Mouse (Mus musculus) CH12.LX (cell line): ENCODE data around the gene Dpyd. TPM values are rescaled to one million over a fixed set of nuclear protein-coding genes. Genes with fewer than 3 reads are reported as not detected.

Source experiments
- DNase-seq: peaks from one replicate; pipeline ENCODE4 v3.0.0-alpha.2; 2013; ENCODE audit errors: extremely low read depth
- H3K27ac ChIP-seq: 2 replicates; pipeline ENCODE4 v1.5.1; 2012; ENCODE audit warnings: low read depth, mild to moderate bottlenecking, control low read depth, moderate library complexity; ENCODE audit not compliant: insufficient read depth
- H3K27me3 ChIP-seq: replicated peaks from 2 replicates; pipeline ENCODE3; 2012; ENCODE audit warnings: inconsistent platforms
- H3K36me3 ChIP-seq, 2 experiments: replicated peaks in 1 of 2; 2 replicates each; pipeline versions ENCODE3 to v1.6.1; 2012; ENCODE audit warnings: inconsistent platforms in 1 of 2, low read length in 1 of 2, mild to moderate bottlenecking in 1 of 2, mixed read lengths in 1 of 2, moderate library complexity in 1 of 2; ENCODE audit not compliant: control insufficient read depth in 1 of 2, insufficient read depth in 1 of 2
- H3K4me1 ChIP-seq, 2 experiments: 2 replicates each; pipeline ENCODE4 v1.6.1; 2012; ENCODE audit warnings: inconsistent platforms in 1 of 2, moderate library complexity in 1 of 2; ENCODE audit not compliant: insufficient read depth in 2 of 2, control insufficient read depth in 1 of 2
- H3K4me2 ChIP-seq: 2 replicates; pipeline ENCODE4 v1.6.1; 2012; ENCODE audit warnings: low read depth, mild to moderate bottlenecking, control low read depth; ENCODE audit not compliant: poor library complexity, insufficient read depth, severe bottlenecking
- H3K4me3 ChIP-seq, 3 experiments: fragments of 150-350 bp in 1 of 3; sonication (generic) in 1 of 3; replicated peaks in 1 of 3; 2 replicates each; pipeline versions ENCODE3 to v1.5.1; 2011 to 2012; ENCODE audit warnings: low read depth in 2 of 3, low read length in 2 of 3, mild to moderate bottlenecking in 2 of 3, moderate library complexity in 2 of 3, control low read depth in 1 of 3, improper control_type of control experiment in 1 of 3, inconsistent platforms in 1 of 3, mixed read lengths in 1 of 3; ENCODE audit not compliant: poor library complexity in 1 of 3
- H3K79me2 ChIP-seq: replicated peaks from 2 replicates; pipeline ENCODE4 v1.6.1; 2012; ENCODE audit warnings: mild to moderate bottlenecking, moderate library complexity; ENCODE audit not compliant: control insufficient read depth, poor library complexity, insufficient read depth, severe bottlenecking; ENCODE audit errors: extremely low read depth
- H3K9ac ChIP-seq: 2 replicates; pipeline ENCODE4 v1.6.1; 2012; ENCODE audit warnings: low read depth, mild to moderate bottlenecking, control low read depth, moderate library complexity; ENCODE audit not compliant: insufficient read depth
- H3K9me3 ChIP-seq: replicated peaks from 2 replicates; pipeline ENCODE3; 2012; ENCODE audit warnings: low read length, inconsistent platforms, mixed read lengths
- CHD1 ChIP-seq: IDR thresholded peaks from 2 replicates; pipeline ENCODE4 v1.6.1; 2012; ENCODE audit warnings: low read depth, low read length, improper control_type of control experiment, inconsistent platforms
- CHD2 ChIP-seq: IDR thresholded peaks from 2 replicates; pipeline ENCODE4 v1.6.1; 2011; ENCODE audit warnings: low read length, improper control_type of control experiment
- CTCF ChIP-seq, 2 experiments: IDR thresholded peaks in 1 of 2; conservative IDR thresholded peaks in 1 of 2; 2 replicates each; pipeline ENCODE4 v1.5.1; 2011 to 2012; ENCODE audit warnings: low read depth in 2 of 2, low read length in 2 of 2, improper control_type of control experiment in 1 of 2, inconsistent platforms in 1 of 2, mild to moderate bottlenecking in 1 of 2, moderate library complexity in 1 of 2
- ELF1 ChIP-seq: IDR thresholded peaks from 2 replicates; pipeline ENCODE4 v1.6.1; 2014; ENCODE audit warnings: low read depth, mild to moderate bottlenecking, inconsistent platforms, low read length, improper control_type of control experiment
- EP300 ChIP-seq: IDR thresholded peaks from 2 replicates; pipeline ENCODE4 v1.6.1; 2011; ENCODE audit warnings: low read length, improper control_type of control experiment
- HCFC1 ChIP-seq: IDR thresholded peaks from 2 replicates; pipeline ENCODE4 v1.6.1; 2012; ENCODE audit warnings: low read depth, mild to moderate bottlenecking, inconsistent platforms, low read length, improper control_type of control experiment
- JUND ChIP-seq: conservative IDR thresholded peaks from 2 replicates; pipeline ENCODE4 v1.6.1; 2011; ENCODE audit warnings: low read depth, low read length, improper control_type of control experiment
- MAX ChIP-seq: IDR thresholded peaks from 2 replicates; pipeline ENCODE4 v1.6.1; 2011; ENCODE audit warnings: low read length, improper control_type of control experiment
- MAZ ChIP-seq: IDR thresholded peaks from 2 replicates; pipeline ENCODE4 v1.6.1; 2012; ENCODE audit warnings: low read depth, mild to moderate bottlenecking, inconsistent platforms, low read length, improper control_type of control experiment, moderate library complexity
- MEF2A ChIP-seq: IDR thresholded peaks from 2 replicates; pipeline ENCODE4 v1.6.1; 2014; ENCODE audit warnings: low read depth, mild to moderate bottlenecking, inconsistent platforms, low read length, improper control_type of control experiment, borderline replicate concordance
- MYC ChIP-seq: IDR thresholded peaks from 2 replicates; pipeline ENCODE4 v1.6.1; 2011; ENCODE audit warnings: low read depth, mild to moderate bottlenecking, improper control_type of control experiment, low read length
- POLR2A ChIP-seq: IDR thresholded peaks from 2 replicates; pipeline ENCODE4 v1.6.1; 2011; ENCODE audit warnings: low read depth, mild to moderate bottlenecking, improper control_type of control experiment, low read length
- RCOR1 ChIP-seq: conservative IDR thresholded peaks from 2 replicates; pipeline ENCODE4 v1.6.1; 2012; ENCODE audit warnings: low read depth, mild to moderate bottlenecking, inconsistent platforms, low read length, improper control_type of control experiment
- SIN3A ChIP-seq: IDR thresholded peaks from 2 replicates; pipeline ENCODE4 v1.6.1; 2012; ENCODE audit warnings: low read length, improper control_type of control experiment, inconsistent platforms
- TBP ChIP-seq: conservative IDR thresholded peaks from 2 replicates; pipeline ENCODE4 v1.6.1; 2011; ENCODE audit warnings: low read depth, low read length, improper control_type of control experiment
- UBTF ChIP-seq: IDR thresholded peaks from 2 replicates; pipeline ENCODE4 v1.6.1; 2012; ENCODE audit warnings: low read depth, mild to moderate bottlenecking, inconsistent platforms, low read length, improper control_type of control experiment, moderate library complexity
- ZC3H11A ChIP-seq: IDR thresholded peaks from 2 replicates; pipeline ENCODE4 v1.6.1; 2012; ENCODE audit warnings: low read depth, mild to moderate bottlenecking, inconsistent platforms, low read length, improper control_type of control experiment
- ZKSCAN1 ChIP-seq: IDR thresholded peaks from 2 replicates; pipeline ENCODE4 v1.6.1; 2012; ENCODE audit warnings: low read depth, inconsistent platforms, low read length, improper control_type of control experiment, borderline replicate concordance
- ZMIZ1 ChIP-seq: IDR thresholded peaks from 2 replicates; pipeline ENCODE4 v1.6.1; 2012; ENCODE audit warnings: low read depth, mild to moderate bottlenecking, inconsistent platforms, low read length, improper control_type of control experiment
- ZNF384 ChIP-seq: IDR thresholded peaks from 2 replicates; pipeline ENCODE4 v1.6.1; 2012; ENCODE audit warnings: low read depth, low read length, improper control_type of control experiment, inconsistent platforms
- dilution Hi-C: fragments of 300-500 bp; cut with MboI; formaldehyde crosslinking; loops from 2 replicates; pipeline ENCODE4 v1.14.3; 2020; ENCODE audit warnings: low sequenced_read_pairs; ENCODE audit not compliant: extremely low pct_unique_long_range_greater_than_20kb, extremely low pct_ligation_motif_present
- in situ Hi-C: fragments of 300-500 bp; cut with MboI; formaldehyde crosslinking; loops from 3 replicates; pipeline ENCODE4 v1.14.3; 2019; ENCODE audit warnings: low sequenced_read_pairs, low pct_ligation_motif_present, low pct_unique_long_range_greater_than_20kb, mixed read lengths
- polyA plus RNA-seq: library from polyadenylated mRNA; unstranded; fragments of >175 nt; gene quantifications from 2 replicates; pipeline ENCODE4 v1.2.1, GENCODE M21; 2012; ENCODE audit warnings: low read depth; ENCODE audit not compliant: insufficient read length
- total RNA-seq, 2 experiments: library from RNA; depleted of rRNA; stranded (reverse); fragments of 300-350 nt in 1 of 2; fragments of >200 nt in 1 of 2; gene quantifications; 2 replicates each; pipeline ENCODE4 v1.2.3; 2012 to 2014

Gene Dpyd
- total and polyA plus RNA-seq, 3 experiments, result not detected

- H3K9me3 ChIP-seq, result peaks cover 21% of the 10 kb centered on the region
- H3K36me3 ChIP-seq, result no peaks in the 10 kb centered on the region
- no peak overlapping the region for H3K9ac ChIP-seq
- no peaks in the 10 kb centered on the region for H3K4me1 ChIP-seq
- in situ Hi-C loops, result no loop called here
- no peaks in the 10 kb centered on the region for H3K79me2 ChIP-seq
- no peak overlapping the region for H3K27ac ChIP-seq
- no peaks in the 10 kb centered on the region for H3K27me3 ChIP-seq
- H3K4me3 ChIP-seq, result no peak overlapping the region
- no peak for TF ChIP-seq MAZ
- TF ChIP-seq ELF1, result no peak
- no peak for TF ChIP-seq CHD1
- TF ChIP-seq EP300, result no peak
- no peak for TF ChIP-seq ZNF384
- no peak for TF ChIP-seq RCOR1
- no peak for TF ChIP-seq ZKSCAN1
- no peak overlapping the region for H3K4me2 ChIP-seq
- dilution Hi-C loops, result no loop called here
- DNase-seq, result no peak
Observed at GRCm38 (mm10) chr3:119168166-119168565, 606.2 kb downstream of the Dpyd start.

GRCm38 (mm10) chr3:119168661-119169060 lies 606.7 kb downstream of the Dpyd start:
- no peaks in the 10 kb centered on the region for H3K27me3 ChIP-seq
- H3K9me3 ChIP-seq, result peaks cover 22% of the 10 kb centered on the region
- H3K4me1 ChIP-seq, result no peaks in the 10 kb centered on the region
- TF ChIP-seq UBTF (no peak), ZKSCAN1 (no peak), RCOR1 (no peak), CHD2 (no peak), SIN3A (no peak), CTCF (conservative IDR thresholded peaks at IDR 0.05 in 1 of 2, IDR thresholded peaks at IDR 0.05 in 1 of 2; ENCODE audit: low read depth in 2 of 2, low read length in 2 of 2) (no peak), ELF1 (no peak), MEF2A (no peak), MAZ (no peak), CHD1 (no peak), MYC (no peak), MAX (no peak), HCFC1 (no peak), ZMIZ1 (no peak), EP300 (no peak), POLR2A (no peak), JUND (no peak), TBP (no peak), ZC3H11A (no peak)
- no peaks in the 10 kb centered on the region for H3K79me2 ChIP-seq
- no peak overlapping the region for H3K4me3 ChIP-seq
- no peak overlapping the region for H3K9ac ChIP-seq
- dilution Hi-C loops (no loop called here), in situ Hi-C loops (no loop called here)
- DNase-seq, result no peak
- no peak overlapping the region for H3K27ac ChIP-seq
- no peak overlapping the region for H3K4me2 ChIP-seq
- H3K36me3 ChIP-seq, result no peaks in the 10 kb centered on the region
